Mouse (Mus musculus) ovary, postnatal 14 days (tissue): ENCODE measurements at regions not wholly inside any gene's neighbourhood (a gene's known extent, or its start where the extent isn't known, plus 50 kb on each side); places are given as distances from the start of the nearest gene placed in this dataset.
A peak's percentile ranks its signal among the peaks of the same experiment; 100 is the strongest.

Source experiments
- DNase-seq: peaks from one replicate; pipeline ENCODE4 v3.0.0; 2022; ENCODE audit warnings: low spot score

DNA sequence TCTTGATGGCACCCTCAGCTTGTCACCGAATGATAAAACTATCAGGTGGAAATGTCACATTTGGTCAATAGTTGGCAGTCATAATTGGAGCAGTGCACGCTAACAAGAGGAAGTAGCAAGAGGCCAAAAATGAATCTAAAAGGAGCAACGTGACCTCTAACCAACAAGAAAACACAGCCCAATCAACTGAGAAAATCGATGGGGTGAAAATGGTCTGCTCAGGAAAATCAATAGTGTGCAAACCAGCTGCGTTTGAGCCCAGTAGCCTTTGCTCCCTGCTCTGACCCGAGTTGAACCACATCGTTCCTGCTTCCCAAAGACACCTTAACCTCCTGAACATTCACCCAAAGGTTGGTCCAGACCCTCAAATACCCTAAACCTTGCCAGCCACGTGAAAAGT lies 207.3 kb upstream of the Gm6657 start:
- DNase-seq = no peak

DNA sequence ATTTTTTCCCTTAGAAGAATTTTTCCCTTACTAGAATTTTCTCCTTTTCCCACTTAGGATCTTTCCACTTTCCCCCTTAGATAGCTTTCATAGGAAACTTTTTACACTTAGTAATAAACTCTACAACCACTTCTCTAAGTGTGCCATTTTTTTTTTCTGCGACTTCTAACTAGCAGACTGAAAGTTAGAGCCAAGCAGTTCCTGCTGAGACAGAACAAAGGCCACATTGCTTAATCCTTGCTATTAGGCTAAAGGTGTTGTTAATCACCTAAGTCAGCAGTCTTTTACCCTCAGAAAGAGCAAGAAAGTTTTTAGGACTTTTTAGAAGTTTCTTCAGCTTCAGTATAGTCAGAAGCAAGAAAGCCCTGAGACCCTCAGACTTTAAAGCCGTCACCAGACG lies 204.3 kb upstream of the Gm6657 start:
- DNase-seq = no peak

DNA sequence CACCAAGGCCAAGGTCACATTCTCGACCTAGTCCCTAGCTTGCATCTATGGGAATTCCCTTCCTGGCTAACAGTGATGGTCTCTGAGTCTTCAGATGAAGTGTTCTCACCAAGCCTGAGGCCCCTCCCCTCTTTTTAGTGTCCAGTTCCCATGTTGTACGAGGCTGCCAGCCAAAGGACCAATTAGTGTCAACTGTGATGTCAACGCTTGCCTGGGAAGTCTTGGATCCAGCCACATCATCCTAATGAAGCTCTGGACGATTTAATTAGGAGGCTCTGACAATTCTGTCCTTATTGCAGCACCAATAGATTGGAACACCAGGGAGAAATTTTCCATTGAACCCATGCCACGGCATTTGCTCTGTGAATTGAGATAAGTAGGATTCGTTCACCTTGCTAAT lies 202.4 kb upstream of the Gm6657 start:
- no peak for DNase-seq

DNA sequence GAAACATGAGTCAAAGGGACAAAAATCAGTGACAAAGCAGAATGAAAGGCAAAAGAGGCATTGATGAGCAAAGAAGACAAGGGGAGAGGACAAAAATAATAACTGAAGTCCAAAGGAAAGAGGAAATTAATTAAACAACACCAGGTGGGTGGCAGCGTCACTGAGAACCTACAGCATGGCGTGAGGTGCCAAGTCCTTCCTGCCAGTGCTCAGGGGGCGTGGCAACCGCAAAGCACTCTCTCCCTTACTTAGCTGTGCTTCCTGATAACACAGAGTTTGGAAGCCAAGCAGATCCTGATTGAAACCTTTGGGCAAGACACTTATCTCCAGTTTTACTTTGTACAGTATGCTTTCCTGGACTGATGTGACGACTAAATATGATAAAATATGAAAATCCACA lies 199.9 kb upstream of the Gm6657 start:
- no peak for DNase-seq

DNA sequence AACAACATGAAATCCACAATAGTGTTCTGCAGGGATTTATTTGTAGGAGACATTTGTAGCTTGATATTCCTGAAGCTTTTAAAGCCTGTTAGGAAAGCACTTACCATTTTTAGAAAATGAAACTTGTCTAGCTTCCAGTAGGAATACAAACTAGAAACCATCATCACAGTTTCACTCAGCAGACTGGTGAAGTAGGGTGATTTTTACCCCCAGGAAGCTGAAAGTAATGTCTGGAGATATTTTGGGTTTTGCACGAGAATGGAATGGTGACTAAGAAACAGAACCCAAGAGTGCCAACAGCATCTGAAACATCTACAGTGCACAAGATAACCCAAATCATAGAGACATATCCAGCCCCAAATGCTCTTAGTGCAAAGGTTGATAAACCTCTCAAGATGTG lies 196.1 kb upstream of the Gm6657 start:
- DNase-seq = no peak

DNA sequence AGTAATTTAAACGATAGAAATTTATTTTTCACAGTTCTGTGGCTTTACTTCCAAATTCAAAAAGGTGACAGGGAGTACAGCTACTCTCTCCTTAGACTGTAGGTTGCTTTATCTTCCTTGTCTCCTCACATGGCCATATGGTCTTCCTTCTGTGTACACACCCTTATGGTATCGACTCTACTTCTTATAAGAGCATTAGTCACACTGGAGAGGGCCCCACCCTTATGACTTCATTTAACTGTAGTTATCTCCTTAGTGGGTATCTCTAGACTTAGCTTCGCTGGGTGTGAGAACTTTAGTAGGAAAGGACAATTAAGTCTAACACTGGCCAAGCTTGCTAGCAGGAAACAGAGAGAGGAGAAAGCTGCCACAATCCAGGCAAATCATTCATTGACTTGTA lies 193.6 kb upstream of the Gm6657 start:
- no peak for DNase-seq

DNA sequence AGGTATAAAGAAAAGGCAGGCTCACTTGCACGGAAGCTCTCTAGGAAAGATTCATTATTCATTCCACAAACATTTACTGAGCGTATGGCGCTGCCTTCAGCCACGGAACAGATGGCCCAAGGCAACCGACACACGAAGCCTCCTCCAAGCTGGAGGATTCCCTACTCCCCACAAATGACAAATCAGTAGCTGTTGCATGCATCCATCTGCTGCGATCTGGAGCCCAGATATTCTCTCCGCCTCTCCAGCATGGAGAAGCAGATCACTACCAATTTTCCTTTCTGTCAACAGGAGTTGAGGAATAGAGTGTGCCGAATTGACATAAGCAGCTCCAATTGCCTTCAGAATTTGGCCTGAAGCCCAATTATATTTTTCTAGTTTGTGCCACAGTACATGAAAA lies 192.2 kb upstream of the Gm6657 start:
- DNase-seq = no peak

DNA sequence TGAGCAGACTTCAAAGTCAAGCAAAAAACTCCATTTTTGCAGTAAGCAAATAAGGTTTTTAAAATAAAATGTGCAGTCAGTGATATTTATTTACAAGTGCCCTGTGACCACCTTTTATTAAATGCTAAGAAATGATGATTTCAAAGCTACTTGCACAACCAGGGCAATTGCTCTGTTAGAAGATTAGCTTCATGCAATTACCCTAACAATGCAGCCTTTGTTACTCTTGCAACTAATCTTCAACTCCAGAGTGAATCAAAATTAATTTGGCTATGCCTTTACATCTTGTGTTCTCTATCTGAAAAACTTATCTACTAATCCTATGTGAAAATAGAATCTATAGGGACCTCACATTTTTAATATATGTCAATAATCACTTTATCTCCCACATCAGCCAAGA lies 160.3 kb upstream of the Gm6657 start:
- no peak for DNase-seq

DNA sequence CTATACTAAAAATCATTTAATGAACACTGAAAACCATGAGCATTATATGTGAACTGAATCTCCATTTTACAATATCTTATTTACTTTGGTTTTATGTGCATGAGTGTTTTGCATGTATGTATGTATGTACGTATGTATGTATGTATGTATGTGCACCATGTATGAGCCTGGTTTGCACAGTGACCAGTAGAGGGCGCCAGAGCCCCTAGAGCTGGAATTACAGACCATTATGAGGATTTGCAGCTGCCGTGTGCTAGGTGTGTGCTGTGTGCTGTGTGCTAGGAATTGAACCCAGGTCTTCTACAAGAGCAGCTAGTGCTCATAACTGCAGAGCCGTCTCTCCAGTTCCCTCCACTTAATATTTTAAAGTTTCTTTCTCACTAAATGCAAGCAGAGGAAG lies 147.5 kb upstream of the Gm6657 start:
- no peak for DNase-seq

DNA sequence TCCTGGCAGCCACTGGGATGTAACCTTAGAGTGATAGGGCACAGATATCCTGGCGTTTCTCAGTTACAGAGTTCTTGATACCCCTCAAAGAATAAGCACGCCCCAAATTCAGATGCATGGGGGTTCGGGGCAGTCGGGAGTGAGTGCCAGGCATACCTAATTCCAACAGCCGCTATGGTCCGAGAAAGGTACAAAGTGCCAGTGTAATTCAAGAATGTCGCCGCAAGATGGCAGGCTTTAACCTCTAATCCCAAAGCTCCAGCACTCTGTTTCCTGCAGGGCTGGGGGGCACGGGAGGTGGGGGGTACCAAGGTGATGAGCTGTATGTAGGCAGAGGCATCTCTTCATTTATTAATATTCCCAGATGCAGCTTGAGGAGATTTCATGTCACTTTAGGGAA lies 138.1 kb upstream of the Gm6657 start:
- DNase-seq = peak; percentile 42

DNA sequence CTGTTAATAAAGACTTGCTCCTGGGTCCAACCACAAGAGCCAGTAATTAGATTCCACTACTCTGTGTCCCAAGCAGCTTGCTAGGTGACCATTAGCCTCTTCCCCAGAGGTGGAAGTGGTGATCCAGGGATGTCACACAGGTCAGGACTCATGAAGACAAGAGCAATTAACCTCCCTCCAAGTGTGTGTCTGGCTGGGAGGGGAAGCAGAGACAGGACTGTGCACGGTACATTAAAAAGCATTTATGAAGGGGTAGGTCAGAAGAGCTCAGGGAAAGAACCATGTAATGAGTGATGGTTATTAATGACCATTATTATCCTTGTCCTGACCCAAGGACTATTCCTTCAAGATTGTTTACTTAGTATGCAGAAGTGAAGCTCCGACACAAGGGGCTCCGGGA lies 136.9 kb upstream of the Gm6657 start:
- no peak for DNase-seq

DNA sequence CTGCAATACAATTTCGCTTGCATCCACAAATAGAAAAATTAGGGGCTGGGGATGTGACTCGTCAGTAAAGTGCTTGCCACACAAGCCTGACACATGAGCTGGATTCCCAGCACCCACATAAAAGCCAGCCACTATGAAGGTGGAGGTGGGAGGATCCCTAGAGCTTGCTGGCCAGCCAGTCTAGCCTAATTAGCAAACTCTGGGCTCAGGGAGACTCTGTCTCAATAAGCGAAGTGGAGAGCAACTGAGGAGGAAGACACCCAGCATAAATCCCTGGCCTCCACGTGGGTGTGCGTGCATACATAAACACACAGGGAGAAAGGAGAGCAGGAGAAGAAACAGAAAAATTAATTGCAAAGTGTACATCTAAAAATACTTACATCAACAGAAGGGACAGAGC lies 134.1 kb upstream of the Gm6657 start:
- no peak for DNase-seq

DNA sequence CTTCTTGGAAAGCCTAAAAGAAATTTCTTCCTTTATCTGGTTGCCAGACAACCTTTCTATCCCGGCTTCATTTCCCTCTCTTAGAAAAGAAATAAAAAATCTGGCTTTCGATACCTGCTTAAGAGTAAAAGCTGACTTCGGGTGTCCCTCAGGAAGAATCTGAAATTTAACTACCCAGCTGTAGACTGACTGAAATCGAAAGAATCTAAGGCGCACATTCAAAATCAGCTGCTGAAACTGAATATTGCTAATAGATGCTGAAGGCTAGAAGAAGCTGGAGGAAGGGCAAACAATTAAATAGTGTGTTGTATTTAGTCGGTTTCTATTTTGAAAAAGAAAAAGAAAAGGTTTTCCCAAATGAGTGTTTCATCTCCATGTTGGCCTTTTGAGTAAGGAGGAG lies 128.0 kb upstream of the Gm6657 start:
- no peak for DNase-seq

DNA sequence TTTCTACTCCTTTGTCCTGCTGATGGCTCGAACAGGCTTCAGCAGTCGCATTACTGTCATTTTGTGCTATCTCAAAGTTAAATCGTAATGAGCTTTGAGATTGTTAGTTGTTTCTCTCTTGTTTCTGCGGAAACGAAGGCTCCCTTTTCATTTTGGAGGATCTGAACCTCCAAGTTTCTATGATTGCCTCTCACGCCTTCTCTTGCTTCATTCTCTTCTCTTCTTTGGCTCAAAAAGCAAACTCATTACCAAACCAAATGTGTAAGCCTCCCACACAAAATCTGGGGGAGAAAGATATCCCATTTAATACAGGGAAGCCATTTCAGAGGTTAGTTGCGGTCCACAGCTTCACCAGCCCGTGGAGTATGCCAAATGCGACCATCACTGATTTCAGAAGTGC lies 121.1 kb upstream of the Gm6657 start:
- DNase-seq = no peak

DNA sequence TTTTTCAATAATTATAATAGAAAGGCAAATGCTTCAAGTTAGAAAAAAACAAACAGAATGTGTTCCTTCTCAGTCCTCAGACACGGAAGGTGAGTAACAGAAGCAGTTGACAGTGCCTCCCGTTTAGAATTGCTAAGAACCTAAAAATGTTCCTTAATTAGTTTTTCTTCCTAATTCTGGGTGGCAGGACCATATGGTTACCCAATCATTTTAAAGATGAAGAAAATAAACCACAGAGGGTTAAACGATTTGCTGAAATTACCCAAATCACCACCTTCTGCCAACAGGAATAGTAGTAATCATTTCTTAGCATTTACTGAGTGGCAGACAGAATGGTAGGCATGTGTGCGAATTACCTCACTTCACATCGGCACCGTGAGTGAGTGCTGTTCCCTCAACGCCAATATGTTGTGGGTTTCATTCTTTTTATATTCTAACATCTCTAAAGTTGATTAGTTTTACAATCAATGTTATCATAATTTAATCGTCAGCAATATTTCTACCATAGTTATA lies 119.7 kb upstream of the Gm6657 start:
- DNase-seq = no peak

DNA sequence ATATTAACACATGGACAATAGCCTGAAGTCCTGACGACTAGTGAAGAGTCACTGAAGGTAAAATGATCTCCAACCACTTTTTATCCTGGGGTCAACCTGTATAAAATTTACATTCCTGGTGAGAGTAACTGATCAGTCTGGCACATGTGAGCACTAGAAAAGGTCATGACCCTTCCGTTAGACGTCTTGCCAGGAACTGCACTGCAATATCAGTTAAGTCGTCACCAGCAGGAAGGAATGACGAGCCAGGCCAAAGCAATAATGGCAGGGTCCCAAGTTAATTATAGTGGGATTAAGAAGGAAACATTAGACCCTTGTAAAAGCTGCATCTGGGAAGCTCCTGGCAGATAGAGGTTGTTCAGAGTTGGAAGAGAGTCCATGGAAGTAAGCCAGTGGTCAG lies 116.8 kb upstream of the Gm6657 start:
- DNase-seq = no peak

DNA sequence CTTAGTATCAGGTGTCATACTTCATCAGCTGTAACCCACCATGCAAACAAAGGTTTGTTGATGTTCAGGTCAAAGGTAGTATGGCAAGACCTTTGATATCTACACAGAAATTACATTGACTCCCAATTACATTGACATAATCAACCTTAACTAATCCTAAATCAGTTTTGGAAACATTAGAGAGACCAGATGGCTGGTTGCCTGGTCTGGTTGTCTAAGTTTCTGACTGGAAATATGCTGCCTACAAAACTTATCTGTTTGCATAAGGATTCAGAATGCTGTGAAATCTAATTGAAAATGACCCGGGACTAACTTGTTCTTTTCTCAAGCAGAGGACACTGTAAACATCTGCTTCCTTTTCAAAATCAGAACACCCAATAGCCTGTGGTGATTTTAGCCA lies 111.9 kb upstream of the Gm6657 start:
- DNase-seq = no peak

DNA sequence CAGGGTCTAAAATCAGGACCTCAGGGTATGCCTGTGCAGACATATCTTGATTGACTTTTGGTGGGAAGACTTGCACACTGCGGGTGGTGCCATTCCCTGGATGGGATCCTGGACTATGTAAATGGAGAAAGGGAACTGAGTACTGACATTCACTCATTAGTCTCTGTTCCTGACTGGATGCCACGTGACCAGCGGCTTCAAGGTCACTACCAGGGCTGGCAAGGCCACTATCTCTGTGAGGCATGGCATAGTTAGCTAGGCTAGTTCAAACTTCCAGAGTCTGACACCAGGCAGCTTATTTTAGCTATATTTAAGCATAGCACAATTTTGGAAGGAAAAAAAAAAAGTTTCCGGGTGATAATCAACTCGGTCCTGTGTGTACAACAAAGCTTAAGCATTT lies 108.0 kb upstream of the Gm6657 start:
- DNase-seq = no peak

DNA sequence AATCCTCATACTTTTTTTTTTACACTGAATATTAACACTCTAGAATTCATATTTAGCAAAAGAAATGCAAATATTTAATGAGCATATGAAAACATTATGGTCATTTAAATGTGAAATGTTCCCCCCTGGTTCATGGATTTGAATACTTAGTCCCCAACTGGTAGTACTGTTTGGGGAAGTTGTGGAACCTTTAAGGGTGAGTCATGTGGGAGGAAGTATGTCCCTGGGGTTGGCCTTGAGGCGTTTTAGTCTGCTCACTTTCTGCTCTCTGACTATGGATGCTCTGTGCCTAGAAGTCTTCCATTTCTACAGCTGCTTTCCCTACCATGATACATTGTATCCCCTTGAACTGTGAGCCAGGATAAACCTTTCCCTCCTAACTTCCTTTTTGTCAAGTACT lies 106.1 kb upstream of the Gm6657 start:
- DNase-seq = no peak

DNA sequence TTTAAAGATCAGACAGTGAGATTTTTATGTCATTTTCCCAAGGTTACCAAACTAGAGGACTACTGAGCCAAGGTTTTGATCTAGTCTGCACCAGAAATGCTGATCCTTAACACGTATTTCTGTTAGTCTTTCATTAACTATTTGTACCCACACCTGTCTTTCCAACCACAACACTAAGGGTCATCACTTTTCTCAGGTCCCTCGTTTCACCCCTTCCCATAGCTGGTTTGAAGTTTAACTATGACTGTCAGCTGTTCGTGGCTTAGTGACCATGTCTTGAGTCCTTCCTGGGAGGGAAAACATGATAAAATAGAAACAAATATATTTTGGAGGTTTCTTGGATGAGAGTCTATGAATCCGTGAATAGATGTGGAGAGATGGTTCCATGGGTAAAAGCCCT lies 99.6 kb upstream of the Gm6657 start:
- no peak for DNase-seq

DNA sequence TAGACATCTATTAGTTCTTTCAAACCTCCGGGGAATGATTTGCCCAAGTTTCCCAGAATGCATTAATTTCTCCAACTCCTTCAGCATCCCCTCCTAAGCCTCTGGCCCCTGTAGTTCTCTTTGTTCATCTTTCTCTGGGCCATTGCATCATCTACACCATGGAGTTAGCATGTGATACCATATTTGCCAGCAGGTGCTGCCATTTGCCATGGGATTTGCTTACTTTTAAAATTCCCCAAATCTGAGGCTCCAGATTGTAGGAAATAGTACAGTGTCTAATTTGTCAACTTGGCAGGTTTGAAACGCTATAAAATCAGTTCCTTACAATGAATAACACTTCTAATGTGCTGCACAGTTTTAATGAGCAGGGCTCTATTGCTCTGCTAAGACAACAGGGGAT lies 98.7 kb upstream of the Gm6657 start:
- no peak for DNase-seq

DNA sequence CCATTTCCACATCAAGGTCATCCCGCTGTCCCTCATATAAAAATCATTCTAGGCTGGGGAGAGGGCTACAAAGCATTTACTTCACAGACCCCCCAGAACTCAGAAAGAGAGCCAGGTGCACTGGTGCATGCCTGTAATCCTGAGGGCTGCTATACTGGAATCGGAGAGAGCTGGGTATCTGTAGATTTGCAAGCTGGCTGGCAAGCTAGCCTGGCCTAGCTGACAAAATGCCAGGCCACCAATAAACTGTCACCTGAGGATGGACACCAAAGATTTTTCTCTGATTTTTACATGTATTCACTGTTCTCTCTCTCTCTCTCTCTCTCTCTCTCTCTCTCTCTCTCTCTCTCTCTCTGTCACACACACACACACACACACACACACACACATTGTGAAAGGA lies 98.1 kb upstream of the Gm6657 start:
- no peak for DNase-seq

DNA sequence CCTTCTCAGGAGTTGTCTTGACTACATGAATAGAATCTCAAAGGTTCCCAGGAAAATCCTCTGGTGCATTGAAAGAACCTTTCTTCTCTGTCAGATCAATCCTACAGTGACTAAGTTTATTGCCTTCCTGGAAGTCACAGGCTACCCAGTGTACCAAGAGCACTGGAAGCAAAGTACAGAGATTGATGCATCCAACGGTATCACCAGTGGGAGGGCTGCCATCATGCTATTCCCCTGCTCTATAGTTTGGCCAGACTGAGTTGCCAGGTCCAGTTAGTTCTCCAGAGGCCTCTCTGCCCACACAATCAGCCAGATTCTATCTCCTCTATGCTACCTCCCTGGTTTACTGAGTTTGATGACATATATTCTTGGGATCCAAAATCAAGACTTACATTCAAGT lies 96.9 kb upstream of the Gm6657 start:
- no peak for DNase-seq

DNA sequence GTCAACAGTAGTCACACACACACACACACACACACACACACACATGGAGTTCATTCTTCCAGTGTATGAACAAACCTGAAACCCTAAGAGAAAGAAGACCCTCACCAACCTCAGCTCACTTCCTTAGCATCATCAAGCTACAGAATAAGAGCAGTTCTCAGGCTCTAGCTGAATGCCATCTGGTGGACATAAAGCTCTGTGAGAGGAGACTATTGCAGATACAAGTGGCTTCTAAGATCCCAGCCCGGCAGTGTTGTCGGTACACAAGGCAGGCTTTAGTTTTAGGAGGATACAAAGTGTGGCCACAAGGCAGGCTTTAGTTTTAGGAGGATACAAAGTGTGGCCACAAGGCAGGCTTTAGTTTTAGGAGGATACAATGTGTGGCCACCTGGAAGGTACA lies 96.3 kb upstream of the Gm6657 start:
- DNase-seq = no peak

DNA sequence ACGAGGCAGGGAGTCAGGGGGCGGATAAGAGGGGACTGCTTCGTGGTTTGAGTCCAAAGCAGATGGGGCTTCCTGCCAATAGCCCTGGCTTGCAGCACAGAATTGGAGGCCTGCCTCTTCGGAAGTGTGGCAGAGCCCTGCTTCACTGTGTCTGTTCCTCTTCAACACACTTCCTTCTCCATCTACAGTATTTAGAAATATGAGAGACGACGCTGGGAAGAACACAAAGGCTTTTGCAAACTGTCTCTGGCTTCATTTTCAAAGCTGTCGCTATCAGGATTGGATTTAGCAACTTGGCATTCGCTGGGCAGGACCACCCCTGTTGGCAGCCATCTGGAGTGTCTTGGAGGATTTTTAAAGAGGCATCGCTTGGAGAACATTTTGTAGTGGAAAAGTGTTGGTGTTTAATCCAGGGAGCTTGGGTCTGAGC lies 95.3 kb upstream of the Gm6657 start:
- DNase-seq = peak; percentile 17
